Mouse (Mus musculus) bone marrow macrophage, adult 2 months (primary cell): ENCODE results near the gene Slc22a4. TPM values are rescaled to one million over a fixed set of nuclear protein-coding genes. Genes with fewer than 3 reads are reported as not detected.

Experiments
- H3K27ac ChIP-seq: 2 replicates; pipeline ENCODE4 v1.5.1; 2012; ENCODE audit warnings: low read depth, low read length; ENCODE audit not compliant: insufficient read depth
- H3K4me1 ChIP-seq: 2 replicates; pipeline ENCODE4 v1.6.1; 2012; ENCODE audit warnings: low read length; ENCODE audit not compliant: control insufficient read depth, insufficient read depth
- H3K4me3 ChIP-seq: 2 replicates; pipeline ENCODE4 v1.5.1; 2012; ENCODE audit warnings: mild to moderate bottlenecking, low read length, moderate library complexity; ENCODE audit not compliant: insufficient read depth
- CTCF ChIP-seq: IDR thresholded peaks from 2 replicates; pipeline ENCODE4 v1.5.1; 2012; ENCODE audit warnings: low read depth, mild to moderate bottlenecking, low read length, moderate library complexity
- POLR2A ChIP-seq: IDR thresholded peaks from 2 replicates; pipeline ENCODE4 v1.6.1; 2012; ENCODE audit warnings: mild to moderate bottlenecking, low read depth, low read length, borderline replicate concordance
- polyA plus RNA-seq: library from polyadenylated mRNA; stranded (reverse); fragments of >200 nt; gene quantifications from 2 replicates; pipeline ENCODE4 v1.2.4, GENCODE M21; 2012; ENCODE audit not compliant: missing spikeins, insufficient read depth, insufficient read length

The Slc22a4 gene
- polyA plus RNA-seq, 1 experiment: 4.8 TPM

GRCm38 (mm10) chr11:54026491-54027041 is 1.3 kb downstream of the Slc22a4 start:
- Histone ChIP-seq H3K27ac (no peak overlapping the region), H3K4me3 (no peak overlapping the region), H3K4me1 (peaks cover 42% of the 10 kb centered on the region)
- no peak for TF ChIP-seq CTCF
- TF ChIP-seq POLR2A: no peak

- TF ChIP-seq CTCF (no peak), POLR2A (no peak)
- no peak overlapping the region for H3K27ac ChIP-seq
These were observed 6.3 kb downstream of the Slc22a4 start for GRCm38 (mm10) chr11:54021396-54022093.

GRCm38 (mm10) chr11:54018893-54019732 is 8.8 kb downstream of the Slc22a4 start:
- no peak for TF ChIP-seq POLR2A
- TF ChIP-seq CTCF: no peak
- peaks cover 15% of the 10 kb centered on the region for H3K4me1 ChIP-seq
- no peak overlapping the region for H3K27ac ChIP-seq
- no peak overlapping the region for H3K4me3 ChIP-seq

More at GRCm38 (mm10) chr11:54021396-54022093, 6.3 kb downstream of the Slc22a4 start:
- Histone ChIP-seq H3K4me3 (no peak overlapping the region), H3K4me1 (peaks cover 32% of the 10 kb centered on the region)

- H3K27ac ChIP-seq: no peak overlapping the region
- H3K4me3 ChIP-seq: no peak overlapping the region
- TF ChIP-seq POLR2A (no peak), CTCF (no peak)
- H3K4me1 ChIP-seq: peaks cover 15% of the 10 kb centered on the region
These were observed 10.3 kb downstream of the Slc22a4 start for GRCm38 (mm10) chr11:54017596-54017995.

- H3K4me1 ChIP-seq: peaks cover 15% of the 10 kb centered on the region
- H3K4me3 ChIP-seq: no peak overlapping the region
- H3K27ac ChIP-seq: no peak overlapping the region
- TF ChIP-seq CTCF (no peak), POLR2A (no peak)
These were observed 11.8 kb downstream of the Slc22a4 start for GRCm38 (mm10) chr11:54016051-54016450.

- no peak overlapping the region for H3K27ac ChIP-seq
- peaks cover 3% of the 10 kb centered on the region for H3K4me1 ChIP-seq
- no peak overlapping the region for H3K4me3 ChIP-seq
- TF ChIP-seq CTCF: no peak
- TF ChIP-seq POLR2A: no peak
These were observed 14.9 kb downstream of the Slc22a4 start for GRCm38 (mm10) chr11:54012961-54013360.

- H3K4me1 ChIP-seq: no peaks in the 10 kb centered on the region
- H3K27ac ChIP-seq: no peak overlapping the region
- no peak for TF ChIP-seq POLR2A
- TF ChIP-seq CTCF: no peak
- no peak overlapping the region for H3K4me3 ChIP-seq
These were observed 16.6 kb downstream of the Slc22a4 start for GRCm38 (mm10) chr11:54011255-54011654.

- H3K4me3 ChIP-seq: no peak overlapping the region
- H3K4me1 ChIP-seq: no peaks in the 10 kb centered on the region
- TF ChIP-seq POLR2A (no peak), CTCF (no peak)
- H3K27ac ChIP-seq: no peak overlapping the region
These were observed 19.4 kb downstream of the Slc22a4 start for GRCm38 (mm10) chr11:54008416-54008920.

- H3K4me3 ChIP-seq: no peak overlapping the region
- no peak for TF ChIP-seq POLR2A
- no peak for TF ChIP-seq CTCF
- H3K27ac ChIP-seq: no peak overlapping the region
- H3K4me1 ChIP-seq: no peaks in the 10 kb centered on the region
These were observed 20.2 kb downstream of the Slc22a4 start for GRCm38 (mm10) chr11:54007717-54008116.
